Mouse (Mus musculus): ENCODE results near the gene Uso1. TPM values are rescaled to one million over a fixed set of nuclear protein-coding genes. Genes with fewer than 3 reads are reported as not detected.
A peak's percentile ranks its signal among the peaks of the same experiment; 100 is the strongest.

Uso1 gene
- polyA plus RNA-seq, 1 experiment from 2014 or later = 31.0 TPM

- Histone ChIP-seq H3K4me3 (ENCODE audit: low read length) (no peak overlapping the region), H3K27ac (ENCODE audit: low read length) (no peak overlapping the region), H3K36me3 (ENCODE audit: control insufficient read depth, insufficient read depth) (no peaks in the 10 kb centered on the region), H3K9me3 (replicated peaks; ENCODE audit: control insufficient read depth, low read length) (0 out of 2 replicates have a peak, but pooled peaks cover 2% of the 10 kb centered on the region), H3K4me1 (ENCODE audit: control insufficient read depth, insufficient read depth, low read length) (peaks cover 2% of the 10 kb centered on the region; the same call in 1 of the 2 replicates), H3K27me3 (ENCODE audit: control insufficient read depth, insufficient read depth, low read length) (no peaks in the 10 kb centered on the region), H3K4me2 (ENCODE audit: low read depth, low read length) (peak overlapping the region; percentile 6; the same call in 1 of the 2 replicates), H3K9ac (ENCODE audit: low read length) (no peak overlapping the region)
- 50% methylated on average over 12 of the region's 12 CpGs for WGBS
- ATAC-seq (replicated peaks; ENCODE audit: extremely low read depth, insufficient read depth, low FRiP score) = peak; percentile 49; the same call in 1 of the 2 replicates
These were observed 19.8 kb upstream of the Uso1 start for GRCm38 (mm10) chr5:92117823-92118403.

DNA sequence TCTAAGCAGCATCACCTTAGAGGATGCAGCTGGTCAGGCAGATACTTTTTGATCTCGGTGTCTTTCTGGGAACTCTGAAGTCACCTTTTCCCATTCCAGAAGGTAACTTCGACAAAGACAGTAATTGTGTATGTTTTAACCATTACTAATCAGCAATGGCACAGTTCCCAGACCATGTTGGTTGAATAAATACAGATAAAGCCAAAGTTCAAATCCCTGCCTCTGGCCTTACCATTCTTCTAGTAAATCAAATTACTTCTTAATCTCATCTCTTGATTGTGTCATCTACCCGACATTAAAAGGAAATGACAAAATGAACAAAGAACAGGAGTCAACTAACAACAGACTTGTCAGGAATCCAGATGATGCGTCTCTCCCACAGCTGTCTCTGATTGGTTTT, 16.1 kb upstream of the Uso1 start:
- H3K4me1 ChIP-seq (ENCODE audit: control insufficient read depth, insufficient read depth, low read length) = peaks cover 3% of the 10 kb centered on the region
- no peak for ATAC-seq (replicated peaks; ENCODE audit: extremely low read depth, insufficient read depth, low FRiP score)
- 62% methylated on average over 4 of the region's 4 CpGs for WGBS
- H3K9ac ChIP-seq (ENCODE audit: low read length) = no peak overlapping the region
- H3K4me3 ChIP-seq (ENCODE audit: low read length) = no peak overlapping the region
- no peaks in the 10 kb centered on the region for H3K36me3 ChIP-seq (ENCODE audit: control insufficient read depth, insufficient read depth)
- no peak overlapping the region for H3K27ac ChIP-seq (ENCODE audit: low read length)
- H3K9me3 ChIP-seq (replicated peaks; ENCODE audit: control insufficient read depth, low read length) = 0 out of 2 replicates have a peak, but pooled peaks cover 2% of the 10 kb centered on the region
- H3K4me2 ChIP-seq (ENCODE audit: low read depth, low read length) = no peak overlapping the region
- no peaks in the 10 kb centered on the region for H3K27me3 ChIP-seq (ENCODE audit: control insufficient read depth, insufficient read depth, low read length)

- Histone ChIP-seq H3K36me3 (ENCODE audit: control insufficient read depth, insufficient read depth) (no peaks in the 10 kb centered on the region), H3K4me1 (ENCODE audit: control insufficient read depth, insufficient read depth, low read length) (peaks cover 21% of the 10 kb centered on the region), H3K9ac (ENCODE audit: low read length) (no peak overlapping the region), H3K4me3 (ENCODE audit: low read length) (no peak overlapping the region), H3K27ac (ENCODE audit: low read length) (no peak overlapping the region), H3K27me3 (ENCODE audit: control insufficient read depth, insufficient read depth, low read length) (no peaks in the 10 kb centered on the region), H3K9me3 (replicated peaks; ENCODE audit: control insufficient read depth, low read length) (0 out of 2 replicates have a peak, but pooled peaks cover 2% of the 10 kb centered on the region), H3K4me2 (ENCODE audit: low read depth, low read length) (no peak overlapping the region)
- ATAC-seq (replicated peaks; ENCODE audit: extremely low read depth, insufficient read depth, low FRiP score) = no peak
- 81% methylated on average over 3 of the region's 3 CpGs for WGBS
These were observed 12.3 kb upstream of the Uso1 start for GRCm38 (mm10) chr5:92125446-92125845.

DNA sequence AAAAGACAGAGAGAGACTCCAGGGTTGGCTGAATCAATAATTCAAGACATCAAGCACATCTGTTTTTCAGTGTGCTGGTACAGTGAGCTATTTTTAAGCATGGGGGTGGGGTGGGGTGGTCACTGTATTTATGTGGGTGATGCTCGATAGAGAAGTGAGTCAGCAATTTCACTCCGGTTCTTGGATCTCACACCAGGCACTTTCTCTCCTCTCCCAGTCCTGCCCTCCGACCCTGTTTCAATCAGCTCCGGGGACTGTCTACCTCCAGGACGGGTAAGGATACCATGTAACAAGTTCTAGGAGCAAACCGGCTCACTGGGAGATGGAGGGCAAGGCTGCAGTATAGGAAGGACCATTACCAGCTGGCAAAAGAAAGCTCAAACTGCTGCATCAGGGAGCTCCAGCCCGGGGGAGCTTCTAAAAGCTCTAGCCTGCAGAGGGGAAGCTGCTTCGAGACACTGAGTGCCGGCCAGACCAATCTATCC, 10.6 kb upstream of the Uso1 start:
- peak overlapping the region; percentile 56; the same call in 1 of the 2 replicates for H3K27ac ChIP-seq (ENCODE audit: low read length)
- H3K4me2 ChIP-seq (ENCODE audit: low read depth, low read length) = peak overlapping the region; percentile 39
- no peaks in the 10 kb centered on the region for H3K36me3 ChIP-seq (ENCODE audit: control insufficient read depth, insufficient read depth)
- ATAC-seq (replicated peaks; ENCODE audit: extremely low read depth, insufficient read depth, low FRiP score) = no peak
- 37% methylated on average over 9 of the region's 9 CpGs for WGBS
- no peak overlapping the region for H3K4me3 ChIP-seq (ENCODE audit: low read length)
- H3K4me1 ChIP-seq (ENCODE audit: control insufficient read depth, insufficient read depth, low read length) = peaks cover 21% of the 10 kb centered on the region
- H3K9ac ChIP-seq (ENCODE audit: low read length) = peak overlapping the region; percentile 35; the same call in 1 of the 2 replicates
- 0 out of 2 replicates have a peak, but pooled peaks cover 2% of the 10 kb centered on the region for H3K9me3 ChIP-seq (replicated peaks; ENCODE audit: control insufficient read depth, low read length)
- H3K27me3 ChIP-seq (ENCODE audit: control insufficient read depth, insufficient read depth, low read length) = no peaks in the 10 kb centered on the region

DNA sequence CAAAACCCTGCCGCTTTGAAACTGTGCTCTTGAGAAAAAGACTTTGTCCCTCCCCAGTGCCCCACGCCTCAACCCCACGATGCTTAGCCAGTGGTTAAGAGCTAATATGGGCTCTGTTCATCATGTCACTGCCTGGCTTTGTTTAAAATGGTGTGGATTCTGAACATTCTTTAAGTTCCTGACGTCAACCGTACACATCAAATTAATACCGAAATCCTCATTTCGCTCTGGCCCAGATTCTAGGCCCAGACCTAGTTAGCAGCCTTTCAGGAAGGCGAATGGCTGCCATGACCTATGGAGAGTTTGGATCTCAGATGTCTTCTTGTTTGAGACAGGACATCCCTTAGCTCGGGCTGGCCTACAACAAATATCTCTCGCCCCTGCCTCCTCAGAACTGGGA, 10.0 kb upstream of the Uso1 start:
- 91% methylated on average over 10 of the region's 10 CpGs for WGBS
- Histone ChIP-seq H3K4me1 (ENCODE audit: control insufficient read depth, insufficient read depth, low read length) (peaks cover 21% of the 10 kb centered on the region), H3K27me3 (ENCODE audit: control insufficient read depth, insufficient read depth, low read length) (no peaks in the 10 kb centered on the region), H3K4me2 (ENCODE audit: low read depth, low read length) (no peak overlapping the region), H3K9me3 (replicated peaks; ENCODE audit: control insufficient read depth, low read length) (0 out of 2 replicates have a peak, but pooled peaks cover under 1% of the 10 kb centered on the region), H3K4me3 (ENCODE audit: low read length) (no peak overlapping the region), H3K36me3 (ENCODE audit: control insufficient read depth, insufficient read depth) (no peaks in the 10 kb centered on the region), H3K27ac (ENCODE audit: low read length) (no peak overlapping the region), H3K9ac (ENCODE audit: low read length) (peak overlapping the region; percentile 35; the same call in 1 of the 2 replicates)
- no peak for ATAC-seq (replicated peaks; ENCODE audit: extremely low read depth, insufficient read depth, low FRiP score)

DNA sequence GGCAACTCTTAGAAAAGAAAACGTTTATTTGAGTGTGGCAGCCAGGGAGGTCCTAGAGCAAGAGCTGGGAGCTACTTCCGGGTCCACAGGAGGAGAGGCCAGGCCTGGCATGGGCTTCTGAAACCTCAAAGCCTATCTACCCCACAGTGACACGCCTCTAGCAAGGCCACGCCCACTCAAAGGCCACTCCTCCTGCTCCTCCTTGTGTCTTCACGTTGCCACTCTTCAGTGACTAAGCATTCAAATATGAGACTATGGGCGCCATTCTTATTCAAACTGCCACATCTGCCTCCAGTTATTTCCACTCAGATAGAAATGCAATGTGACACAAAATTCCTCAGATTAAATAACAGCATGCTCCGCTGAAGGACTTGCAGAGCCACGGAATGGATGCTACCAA, 9.2 kb upstream of the Uso1 start:
- H3K27me3 ChIP-seq (ENCODE audit: control insufficient read depth, insufficient read depth, low read length) = no peaks in the 10 kb centered on the region
- peak; percentile 65 for ATAC-seq (replicated peaks; ENCODE audit: extremely low read depth, insufficient read depth, low FRiP score)
- H3K4me1 ChIP-seq (ENCODE audit: control insufficient read depth, insufficient read depth, low read length) = peaks cover 21% of the 10 kb centered on the region
- H3K4me3 ChIP-seq (ENCODE audit: low read length) = 0 out of 2 replicates have a peak overlapping the region, but pooled peaks have one; percentile 6
- H3K9me3 ChIP-seq (replicated peaks; ENCODE audit: control insufficient read depth, low read length) = no peaks in the 10 kb centered on the region
- no peak overlapping the region for H3K9ac ChIP-seq (ENCODE audit: low read length)
- H3K36me3 ChIP-seq (ENCODE audit: control insufficient read depth, insufficient read depth) = no peaks in the 10 kb centered on the region
- H3K4me2 ChIP-seq (ENCODE audit: low read depth, low read length) = peak overlapping the region; percentile 42
- WGBS = 14% methylated on average over 8 of the region's 8 CpGs
- H3K27ac ChIP-seq (ENCODE audit: low read length) = peak overlapping the region; percentile 13; the same call in 1 of the 2 replicates

DNA sequence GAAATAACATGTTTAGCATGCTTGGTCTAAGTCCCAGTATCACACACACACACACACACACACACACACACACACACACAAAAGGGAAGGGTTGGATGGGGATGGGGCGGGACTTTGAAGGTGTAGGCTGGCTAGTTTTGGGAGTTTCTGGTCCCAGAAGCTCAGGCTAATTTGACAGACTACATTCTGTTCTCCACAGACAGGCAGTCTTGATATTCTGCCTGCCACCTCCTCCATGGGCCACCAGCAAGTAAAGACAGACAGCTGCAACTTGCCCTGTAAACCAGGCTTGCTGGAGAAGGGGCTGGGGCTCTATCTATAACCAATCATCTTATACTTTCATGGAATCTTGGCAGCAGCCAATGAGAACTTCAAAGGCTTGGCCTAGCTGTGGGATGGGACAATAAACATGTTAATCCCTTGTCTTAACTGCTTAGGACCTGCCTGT, 8.4 kb upstream of the Uso1 start:
- Histone ChIP-seq H3K4me3 (ENCODE audit: low read length) (no peak overlapping the region), H3K9me3 (replicated peaks; ENCODE audit: control insufficient read depth, low read length) (no peaks in the 10 kb centered on the region), H3K4me1 (ENCODE audit: control insufficient read depth, insufficient read depth, low read length) (peaks cover 21% of the 10 kb centered on the region), H3K4me2 (ENCODE audit: low read depth, low read length) (no peak overlapping the region; the same call in 1 of the 2 replicates), H3K27ac (ENCODE audit: low read length) (no peak overlapping the region), H3K9ac (ENCODE audit: low read length) (no peak overlapping the region), H3K36me3 (ENCODE audit: control insufficient read depth, insufficient read depth) (no peaks in the 10 kb centered on the region), H3K27me3 (ENCODE audit: control insufficient read depth, insufficient read depth, low read length) (no peaks in the 10 kb centered on the region)
- no peak for ATAC-seq (replicated peaks; ENCODE audit: extremely low read depth, insufficient read depth, low FRiP score)
- 78% methylated on average over 1 of the region's 1 CpGs for whole genome bisulfite sequencing

DNA sequence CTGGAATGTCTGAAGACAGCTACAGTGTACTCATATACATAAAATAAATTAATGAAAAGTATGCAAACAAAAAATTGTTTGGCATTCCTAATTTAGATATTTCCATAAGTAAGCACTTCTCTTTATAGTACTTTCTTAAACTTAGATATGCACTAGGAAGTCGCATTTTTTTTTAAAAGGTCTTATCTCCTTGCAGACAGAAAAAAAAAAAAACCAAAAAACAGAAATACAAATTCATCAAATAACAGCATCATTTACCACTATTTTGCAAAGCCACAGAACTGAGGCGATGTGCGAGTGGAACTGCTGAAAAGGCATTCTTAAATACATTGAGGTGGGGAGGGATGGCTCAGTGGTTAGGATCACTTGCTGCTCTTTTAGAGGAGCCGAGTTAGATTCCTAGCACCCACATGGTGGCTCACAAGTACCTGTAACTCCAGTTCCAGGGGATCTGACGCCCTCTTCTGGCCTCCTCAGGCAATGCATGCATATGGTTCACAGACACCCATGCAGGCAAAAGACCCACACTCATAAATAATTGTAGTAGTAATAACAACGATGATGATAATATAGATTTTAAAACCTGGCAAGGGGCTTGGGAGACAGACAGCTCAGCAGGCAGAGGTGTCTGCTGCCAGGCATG, 7.6 kb upstream of the Uso1 start:
- peaks cover 21% of the 10 kb centered on the region for H3K4me1 ChIP-seq (ENCODE audit: control insufficient read depth, insufficient read depth, low read length)
- no peak overlapping the region for H3K27ac ChIP-seq (ENCODE audit: low read length)
- H3K4me3 ChIP-seq (ENCODE audit: low read length) = no peak overlapping the region
- no peak overlapping the region for H3K4me2 ChIP-seq (ENCODE audit: low read depth, low read length)
- H3K36me3 ChIP-seq (ENCODE audit: control insufficient read depth, insufficient read depth) = no peaks in the 10 kb centered on the region
- 85% methylated on average over 6 of the region's 6 CpGs for WGBS
- H3K9me3 ChIP-seq (replicated peaks; ENCODE audit: control insufficient read depth, low read length) = no peaks in the 10 kb centered on the region
- H3K9ac ChIP-seq (ENCODE audit: low read length) = no peak overlapping the region
- ATAC-seq (replicated peaks; ENCODE audit: extremely low read depth, insufficient read depth, low FRiP score) = no peak
- no peaks in the 10 kb centered on the region for H3K27me3 ChIP-seq (ENCODE audit: control insufficient read depth, insufficient read depth, low read length)

DNA sequence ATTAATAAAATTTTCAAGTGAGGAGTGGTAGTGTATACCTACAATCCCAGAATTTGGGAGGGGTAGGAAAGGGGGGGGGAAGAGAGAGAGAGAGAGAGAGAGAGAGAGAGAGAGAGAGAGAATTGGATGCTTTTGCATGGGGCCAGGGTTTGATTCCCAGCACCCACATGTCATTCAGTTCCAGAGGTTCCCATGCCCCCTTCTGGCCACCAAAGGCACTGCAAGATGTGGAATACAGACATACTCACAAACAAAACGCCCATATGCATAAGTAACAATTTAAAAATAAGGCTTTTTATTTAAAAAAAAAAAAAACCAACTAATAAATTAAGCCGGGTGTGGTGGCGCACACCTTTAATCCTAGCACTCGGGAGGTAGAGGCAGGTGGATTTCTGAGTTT, 5.6 kb upstream of the Uso1 start:
- H3K9me3 ChIP-seq (replicated peaks; ENCODE audit: control insufficient read depth, low read length) = no peaks in the 10 kb centered on the region
- no peak overlapping the region for H3K27ac ChIP-seq (ENCODE audit: low read length)
- H3K4me2 ChIP-seq (ENCODE audit: low read depth, low read length) = no peak overlapping the region
- H3K27me3 ChIP-seq (ENCODE audit: control insufficient read depth, insufficient read depth, low read length) = no peaks in the 10 kb centered on the region
- WGBS = 93% methylated on average over 4 of the region's 4 CpGs
- H3K4me1 ChIP-seq (ENCODE audit: control insufficient read depth, insufficient read depth, low read length) = peaks cover 19% of the 10 kb centered on the region
- H3K9ac ChIP-seq (ENCODE audit: low read length) = no peak overlapping the region
- no peak for ATAC-seq (replicated peaks; ENCODE audit: extremely low read depth, insufficient read depth, low FRiP score)
- H3K4me3 ChIP-seq (ENCODE audit: low read length) = no peak overlapping the region
- H3K36me3 ChIP-seq (ENCODE audit: control insufficient read depth, insufficient read depth) = no peaks in the 10 kb centered on the region
